ENCODE assay signal across 25 mouse cellular contexts in genomic region chr19:10359105-10359946, GRCm38 (mm10). TPM values are rescaled to one million over a fixed set of nuclear protein-coding genes. Genes with fewer than 3 reads are reported as not detected.
A peak's percentile ranks its signal among the peaks of the same experiment; 100 is the strongest.
DNase-seq lines count a peak whose midpoint lies in the region; ATAC-seq and TF ChIP-seq lines count a peak whose summit lies in the region.
"Had no signal": no experiment of that assay in that cellular context is flagged by ENCODE, and none has a peak within 500 bp of the region (broad histone marks: within the 10 kb centered on the region; RNA-seq: fewer than 3 reads in every experiment).

No protein-coding gene starts in this region.

- ATAC-seq in midbrain, postnatal 0 days (ENCODE audit: low FRiP score): no peak
- peak; percentile 80 for ATAC-seq in intestine, embryonic 16.5 days
- ATAC-seq: forebrain, embryonic 14.5 days had no signal

- peaks cover 14% of the 10 kb centered on the region for H3K27me3 ChIP-seq in midbrain, embryonic 10.5 days (ENCODE audit: low read depth, poor library complexity, severe bottlenecking)
- no peaks in the 10 kb centered on the region for H3K27me3 ChIP-seq in midbrain, postnatal 0 days (ENCODE audit: insufficient read depth, low read length)
- peaks cover 3% of the 10 kb centered on the region; the same call in 1 of the 2 replicates for H3K27me3 ChIP-seq in intestine, embryonic 16.5 days (replicated peaks; ENCODE audit: control insufficient read depth, insufficient read depth, low read length)
- no peaks in the 10 kb centered on the region for H3K27me3 ChIP-seq in small intestine, adult 2 months (ENCODE audit: control insufficient read depth, insufficient read depth, low read length)
- H3K27me3 ChIP-seq: embryonic facial prominence, embryonic 15.5 days had no signal

- TF ChIP-seq POLR2A in small intestine, adult 2 months (IDR thresholded peaks at IDR 0.05; ENCODE audit: low read depth, low read length): no peak

- H3K4me2 ChIP-seq in midbrain, postnatal 0 days (ENCODE audit: low read depth, low read length, poor library complexity, severe bottlenecking): no peak overlapping the region
- no peak overlapping the region for H3K4me2 ChIP-seq in intestine, embryonic 16.5 days (ENCODE audit: low read depth, low read length)
- H3K4me2 ChIP-seq: embryonic facial prominence, embryonic 13.5 days; embryonic facial prominence, embryonic 15.5 days; forebrain, embryonic 12.5 days had no signal

- H3K4me1 ChIP-seq in midbrain, embryonic 10.5 days: peaks cover 67% of the 10 kb centered on the region
- H3K4me1 ChIP-seq in midbrain, postnatal 0 days (ENCODE audit: insufficient read depth, low read length): no peaks in the 10 kb centered on the region; the same call in 1 of the 2 replicates
- H3K4me1 ChIP-seq in intestine, embryonic 16.5 days (ENCODE audit: control insufficient read depth, insufficient read depth, low read length): peaks cover 6% of the 10 kb centered on the region; the same call in 1 of the 2 replicates
- H3K4me1 ChIP-seq in small intestine, adult 2 months (ENCODE audit: control insufficient read depth, insufficient read depth, insufficient read length, low read length): peaks cover 23% of the 10 kb centered on the region
- H3K4me1 ChIP-seq: embryonic facial prominence, embryonic 15.5 days had no signal

- no peaks in the 10 kb centered on the region for H3K9me3 ChIP-seq in midbrain, embryonic 10.5 days (replicated peaks)
- no peaks in the 10 kb centered on the region for H3K9me3 ChIP-seq in midbrain, postnatal 0 days (ENCODE audit: low read length)
- no peaks in the 10 kb centered on the region for H3K9me3 ChIP-seq in intestine, embryonic 16.5 days (ENCODE audit: control insufficient read depth, low read length)
- H3K9me3 ChIP-seq: embryonic facial prominence, embryonic 13.5 days; embryonic facial prominence, embryonic 15.5 days; forebrain, embryonic 10.5 days; forebrain, embryonic 12.5 days had no signal

- DNase-seq in midbrain, embryonic 10.5 days (ENCODE audit: low spot score): no peak
- no peak for DNase-seq in midbrain, postnatal 0 days (ENCODE audit: low spot score)
- DNase-seq in gastrocnemius, postnatal 10 days: no peak
- DNase-seq in spleen, postnatal 36 days (ENCODE audit: low spot score in 2 of 2): no peak
- no peak for DNase-seq in thymus, postnatal 25 days
- DNase-seq: adrenal gland, adult 2 months; adrenal gland, postnatal 10 days; adrenal gland, postnatal 25 days; cerebellum, adult 11 months; cerebellum, adult 18-20 months; cerebellum, adult 8-10 months; cerebellum, adult 9-11 months; cerebellum, postnatal 14 days; cerebellum, postnatal 36 days; embryo, embryonic 11 days had no signal

- 89% methylated on average over 8 of the region's 8 CpGs for WGBS in midbrain, embryonic 10.5 days
- 89% methylated on average over 8 of the region's 8 CpGs for WGBS in midbrain, postnatal 0 days
- 68% methylated on average over 8 of the region's 8 CpGs for WGBS in intestine, embryonic 16.5 days
- WGBS in small intestine, adult 2 months: 37% methylated on average over 8 of the region's 8 CpGs

- no peaks in the 10 kb centered on the region for H3K36me3 ChIP-seq in midbrain, embryonic 10.5 days
- no peaks in the 10 kb centered on the region for H3K36me3 ChIP-seq in midbrain, postnatal 0 days (ENCODE audit: insufficient read depth, low read length)
- no peaks in the 10 kb centered on the region for H3K36me3 ChIP-seq in intestine, embryonic 16.5 days (ENCODE audit: control insufficient read depth, insufficient read depth, low read length)
- no peaks in the 10 kb centered on the region for H3K36me3 ChIP-seq in small intestine, adult 2 months (ENCODE audit: control insufficient read depth, insufficient read depth, low read length)
- H3K36me3 ChIP-seq: embryonic facial prominence, embryonic 13.5 days; embryonic facial prominence, embryonic 15.5 days; forebrain, embryonic 10.5 days; forebrain, embryonic 12.5 days had no signal

- H3K4me3 ChIP-seq in midbrain, embryonic 10.5 days: no peak overlapping the region
- no peak overlapping the region for H3K4me3 ChIP-seq in midbrain, postnatal 0 days (ENCODE audit: low read depth, low read length)
- H3K4me3 ChIP-seq in intestine, embryonic 16.5 days (ENCODE audit: low read length): no peak overlapping the region
- no peak overlapping the region for H3K4me3 ChIP-seq in small intestine, adult 2 months (ENCODE audit: low read depth, low read length)
- H3K4me3 ChIP-seq: embryonic facial prominence, embryonic 13.5 days; embryonic facial prominence, embryonic 15.5 days; erythroblast, embryonic 14.5 days; forebrain, embryonic 10.5 days; forebrain, embryonic 12.5 days had no signal

- peak overlapping the region; percentile 6; the same call in 1 of the 2 replicates for H3K27ac ChIP-seq in midbrain, embryonic 10.5 days (replicated peaks)
- H3K27ac ChIP-seq in midbrain, postnatal 0 days (ENCODE audit: low read depth, low read length): no peak overlapping the region
- no peak overlapping the region for H3K27ac ChIP-seq in intestine, embryonic 16.5 days (ENCODE audit: low read length)
- peak overlapping the region; percentile 95 for H3K27ac ChIP-seq in small intestine, adult 2 months (ENCODE audit: insufficient read depth, low read depth, low read length)
- H3K27ac ChIP-seq: embryonic facial prominence, embryonic 13.5 days; embryonic facial prominence, embryonic 15.5 days; forebrain, embryonic 10.5 days; forebrain, embryonic 12.5 days had no signal

- TF ChIP-seq CTCF in midbrain, postnatal 0 days (IDR thresholded peaks at IDR 0.05): no peak
- TF ChIP-seq CTCF in small intestine, adult 2 months (IDR thresholded peaks at IDR 0.05; ENCODE audit: extremely low read depth, insufficient read length, insufficient replicate concordance, low read depth, low read length): no peak

- no peak overlapping the region for H3K9ac ChIP-seq in midbrain, postnatal 0 days (replicated peaks; ENCODE audit: low read length, poor library complexity, severe bottlenecking)
- H3K9ac ChIP-seq in intestine, embryonic 16.5 days (ENCODE audit: low read depth, low read length): no peak overlapping the region
- H3K9ac ChIP-seq: embryonic facial prominence, embryonic 13.5 days; embryonic facial prominence, embryonic 15.5 days; forebrain, embryonic 12.5 days had no signal

RNA-seq across cellular contexts. Expression of gene Syt7, which starts 29.6 kb away (rescaled TPM):
- 1.6 and 2.2 TPM in 2 replicates for polyA plus RNA-seq in midbrain, embryonic 10.5 days (2016; fragmentation: Nextera tagmentation; extraction: Ambion mirVana)
- total RNA-seq in midbrain, postnatal 0 days (2014; rRNA removed): 138 and 140 TPM in 2 replicates
- polyA plus RNA-seq in midbrain, postnatal 0 days (2015; fragmentation: Nextera tagmentation; extraction: Ambion mirVana): 14.7 and 19.0 TPM in 2 replicates
- polyA plus RNA-seq in intestine, embryonic 16.5 days (2015; fragmentation: Nextera tagmentation; extraction: Ambion mirVana): 0.94 and 1.3 TPM in 2 replicates
- polyA plus RNA-seq in small intestine, adult 2 months (2012; rRNA removed): 2.6 and 10.5 TPM in 2 replicates
- total RNA-seq in gastrocnemius, postnatal 10 days (2021): 1 to 10 TPM; 3.5 TPM
- total RNA-seq: common myeloid progenitor, adult 5-6 weeks; MEL had no signal
- polyA plus RNA-seq: erythroblast, embryonic 14.5 days had no signal

RNA-seq across cellular contexts. Expression of gene Dagla, which starts 54.6 kb away (rescaled TPM):
- 1.8 and 2.7 TPM in 2 replicates for polyA plus RNA-seq in midbrain, embryonic 10.5 days (2016; fragmentation: Nextera tagmentation; extraction: Ambion mirVana)
- 29.9 and 40.8 TPM in 2 replicates for total RNA-seq in midbrain, postnatal 0 days (2014; rRNA removed)
- 12.8 and 13.7 TPM in 2 replicates for polyA plus RNA-seq in midbrain, postnatal 0 days (2015; fragmentation: Nextera tagmentation; extraction: Ambion mirVana)
- 2.6 and 3.2 TPM in 2 replicates for polyA plus RNA-seq in intestine, embryonic 16.5 days (2015; fragmentation: Nextera tagmentation; extraction: Ambion mirVana)
- 5.6 and 8.7 TPM in 2 replicates for polyA plus RNA-seq in small intestine, adult 2 months (2012; rRNA removed)
- total RNA-seq in gastrocnemius, postnatal 10 days (2021): 1 to 10 TPM; 8.9 to 9.3 TPM
- total RNA-seq: common myeloid progenitor, adult 5-6 weeks; MEL had no signal

Comparison
In these comparisons a context has a peak if more than half of its experiments do, and no peak if none do; other contexts are left out.
1. H3K27ac ChIP-seq: peak in midbrain, embryonic 10.5 days (single experiment) and small intestine, adult 2 months (single experiment); none in midbrain, postnatal 0 days (single experiment) and intestine, embryonic 16.5 days (single experiment).